Mouse (Mus musculus) kidney, embryonic 14.5 days (tissue): ENCODE results near the gene Usp4. TPM values are rescaled to one million over a fixed set of nuclear protein-coding genes. Genes with fewer than 3 reads are reported as not detected.
A peak's percentile ranks its signal among the peaks of the same experiment; 100 is the strongest.

ENCODE experiments used
- ATAC-seq: fragments of 200-750 bp; cut with Nextera tagmentation; 2 replicates; pipeline ENCODE4 v1.8.0; 2017; ENCODE audit warnings: moderate number of reproducible peaks, mild to moderate bottlenecking, moderate TSS enrichment, moderate library complexity; ENCODE audit not compliant: low FRiP score, low TSS enrichment
- H3K27ac ChIP-seq: fragments of 300-500 bp; sonication (generic); 2 replicates; pipeline ENCODE4 v1.5.1; 2014; ENCODE audit warnings: low read depth, mild to moderate bottlenecking, low read length, moderate library complexity, mixed read lengths
- H3K27me3 ChIP-seq: fragments of 300-500 bp; sonication (generic); 2 replicates; pipeline ENCODE4 v1.6.1; 2014; ENCODE audit warnings: mild to moderate bottlenecking, low read length; ENCODE audit not compliant: control insufficient read depth, insufficient read depth
- H3K36me3 ChIP-seq: fragments of 300-500 bp; sonication (generic); 2 replicates; pipeline ENCODE4 v1.6.1; 2014; ENCODE audit warnings: low read length, mixed read lengths; ENCODE audit not compliant: control insufficient read depth, insufficient read depth
- H3K4me1 ChIP-seq: fragments of 300-500 bp; sonication (generic); 2 replicates; pipeline ENCODE4 v1.6.1; 2014; ENCODE audit warnings: low read length, mixed read lengths; ENCODE audit not compliant: control insufficient read depth, insufficient read depth
- H3K4me2 ChIP-seq: fragments of 300-500 bp; sonication (generic); replicated peaks from 2 replicates; pipeline ENCODE4 v1.6.1; 2014; ENCODE audit warnings: low read depth, mild to moderate bottlenecking, low read length
- H3K4me3 ChIP-seq: fragments of 300-500 bp; sonication (generic); 2 replicates; pipeline ENCODE4 v1.5.1; 2014; ENCODE audit warnings: mild to moderate bottlenecking, low read length
- H3K9ac ChIP-seq: fragments of 300-500 bp; sonication (generic); 2 replicates; pipeline ENCODE4 v1.6.1; 2014; ENCODE audit warnings: low read depth, mild to moderate bottlenecking, low read length, moderate library complexity
- H3K9me3 ChIP-seq: fragments of 300-500 bp; sonication (generic); 2 replicates; pipeline ENCODE4 v1.6.1; 2016; ENCODE audit warnings: low read length; ENCODE audit not compliant: control insufficient read depth
- WGBS: fragments of 180-500 bp; shearing (Covaris S2); extraction: QIAGEN DNeasy Blood & Tissue Kit; methylation state at CpG from one replicate; pipeline ENCODE4 v1.1.7; 2014; 5-methylcytosine and 5-hydroxymethylcytosine counted together
- polyA plus RNA-seq: library from polyadenylated mRNA; unstranded; fragments of >200 nt; fragmentation: Nextera tagmentation; extraction: Ambion mirVana; gene quantifications from 2 replicates; pipeline ENCODE4 v1.2.1, GENCODE M21; 2014

The Usp4 gene
- polyA plus RNA-seq, 1 experiment from 2014 or later = 114 TPM

DNA sequence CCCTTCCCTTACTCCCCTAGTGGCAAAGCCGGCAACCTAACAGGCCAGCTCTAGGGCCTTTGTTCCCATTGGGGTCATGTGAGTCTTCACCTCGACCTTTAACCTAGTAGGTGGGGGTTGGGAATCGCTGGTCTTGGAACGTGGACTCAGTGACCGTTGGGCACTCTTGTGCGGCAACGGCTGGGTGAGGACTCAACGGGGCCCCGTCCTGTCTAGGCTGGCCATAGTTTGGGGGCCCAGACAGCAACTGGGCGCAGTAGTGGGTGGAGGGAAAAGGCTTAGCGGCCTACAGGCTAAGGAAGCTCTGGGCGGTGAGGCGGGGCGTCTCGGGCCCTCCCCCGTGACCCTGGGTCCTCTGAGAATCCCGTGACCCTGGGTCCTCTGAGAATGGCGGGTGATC is 45.0 kb downstream of the Usp4 start, which contains the start of gene 1700102P08Rik:
Gene 1700102P08Rik (plus strand): TSS at position 130 of the 400 bp plus-strand sequence.
- H3K9ac ChIP-seq = no peak within 1 kb of the TSS
- peak; percentile 46; the same call in 1 of the 2 replicates for ATAC-seq
- 71% methylated on average over 18 of the region's 18 CpGs for WGBS
- H3K4me2 ChIP-seq = no peak within 1 kb of the TSS
- no peaks in the 10 kb centered on the region for H3K9me3 ChIP-seq
- peaks cover 52% of the 10 kb centered on the region for H3K36me3 ChIP-seq
- H3K4me1 ChIP-seq = no peaks in the 10 kb centered on the region
- H3K27me3 ChIP-seq = no peaks in the 10 kb centered on the region
- no peak within 1 kb of the TSS for H3K27ac ChIP-seq
- H3K4me3 ChIP-seq = no peak within 1 kb of the TSS

DNA sequence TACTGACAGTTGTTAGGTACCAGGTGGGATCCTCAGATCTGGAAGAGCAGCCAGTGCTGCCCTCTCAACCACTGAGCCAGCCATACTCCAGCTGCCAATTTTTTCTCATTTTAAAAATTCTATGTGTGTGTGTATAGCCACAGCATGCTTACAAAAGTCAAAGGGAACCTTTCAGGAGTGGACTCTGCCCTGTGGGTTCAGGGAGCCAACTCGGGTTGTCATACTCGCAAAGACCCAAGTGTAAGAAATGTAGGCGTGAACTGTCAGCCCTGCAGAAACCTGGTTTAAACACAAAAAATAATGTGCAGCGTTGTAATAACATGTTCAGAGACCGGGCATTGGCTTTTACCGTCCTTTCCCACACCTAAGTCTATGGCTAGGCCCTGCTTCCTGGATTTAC is 46.5 kb downstream of the Usp4 start:
- WGBS = 96% methylated on average over 6 of the region's 6 CpGs
- H3K36me3 ChIP-seq = peaks cover 37% of the 10 kb centered on the region
- H3K27me3 ChIP-seq = no peaks in the 10 kb centered on the region
- no peaks in the 10 kb centered on the region for H3K4me1 ChIP-seq
- no peak overlapping the region for H3K9ac ChIP-seq
- H3K4me2 ChIP-seq = no peak overlapping the region
- no peak overlapping the region for H3K4me3 ChIP-seq
- H3K27ac ChIP-seq = no peak overlapping the region
- ATAC-seq = no peak
- H3K9me3 ChIP-seq = no peaks in the 10 kb centered on the region

DNA sequence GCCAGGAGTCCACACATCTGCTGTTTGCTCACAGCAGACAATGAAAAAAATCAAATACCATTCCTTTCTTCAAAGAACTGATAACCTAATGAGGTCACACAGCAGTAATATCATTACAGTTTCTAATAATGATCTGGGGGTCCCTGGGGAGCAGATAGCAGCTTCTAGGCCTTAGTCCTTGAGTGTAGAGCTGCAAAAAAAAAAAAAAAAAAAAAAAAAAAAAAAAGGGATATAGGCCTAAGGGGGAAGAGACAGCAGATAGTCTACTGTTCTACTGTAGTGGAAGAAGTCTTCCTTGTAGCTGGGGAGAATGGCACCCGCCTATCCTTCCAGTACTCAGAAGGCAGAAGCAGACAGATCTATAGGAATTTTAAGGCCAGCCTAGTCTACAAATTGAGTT is 47.8 kb downstream of the Usp4 start:
- Histone ChIP-seq H3K4me1 (no peaks in the 10 kb centered on the region), H3K36me3 (peaks cover 26% of the 10 kb centered on the region), H3K9me3 (no peaks in the 10 kb centered on the region), H3K27ac (no peak overlapping the region), H3K4me2 (no peak overlapping the region), H3K4me3 (no peak overlapping the region), H3K27me3 (no peaks in the 10 kb centered on the region), H3K9ac (no peak overlapping the region)
- WGBS = 93% methylated on average over 1 of the region's 1 CpGs
- ATAC-seq = no peak

DNA sequence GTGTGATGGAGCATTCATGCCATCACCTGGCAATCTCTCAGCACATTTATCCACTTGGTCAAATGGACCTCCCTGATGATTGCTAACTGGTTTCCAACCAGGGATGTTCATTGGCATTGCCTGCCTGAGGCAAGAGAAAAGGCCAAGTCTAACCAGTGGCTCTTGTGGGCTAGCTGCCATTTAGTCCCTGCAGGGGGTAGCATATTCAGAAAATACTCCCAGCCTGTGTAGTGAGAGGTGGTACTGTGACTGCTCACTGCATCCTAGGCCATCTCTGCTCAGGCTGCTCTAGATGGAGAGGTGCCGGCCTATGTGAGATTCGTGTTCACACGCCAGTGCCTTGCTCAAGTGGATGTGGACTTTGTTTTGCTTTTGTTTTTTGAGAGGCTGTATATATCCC is 50.7 kb downstream of the Usp4 start:
- Histone ChIP-seq H3K36me3 (peaks cover 1% of the 10 kb centered on the region), H3K27me3 (no peaks in the 10 kb centered on the region), H3K4me3 (no peak overlapping the region), H3K9me3 (no peaks in the 10 kb centered on the region), H3K9ac (no peak overlapping the region), H3K4me2 (no peak overlapping the region), H3K27ac (no peak overlapping the region), H3K4me1 (no peaks in the 10 kb centered on the region)
- 94% methylated on average over 3 of the region's 3 CpGs for WGBS
- ATAC-seq = no peak

DNA sequence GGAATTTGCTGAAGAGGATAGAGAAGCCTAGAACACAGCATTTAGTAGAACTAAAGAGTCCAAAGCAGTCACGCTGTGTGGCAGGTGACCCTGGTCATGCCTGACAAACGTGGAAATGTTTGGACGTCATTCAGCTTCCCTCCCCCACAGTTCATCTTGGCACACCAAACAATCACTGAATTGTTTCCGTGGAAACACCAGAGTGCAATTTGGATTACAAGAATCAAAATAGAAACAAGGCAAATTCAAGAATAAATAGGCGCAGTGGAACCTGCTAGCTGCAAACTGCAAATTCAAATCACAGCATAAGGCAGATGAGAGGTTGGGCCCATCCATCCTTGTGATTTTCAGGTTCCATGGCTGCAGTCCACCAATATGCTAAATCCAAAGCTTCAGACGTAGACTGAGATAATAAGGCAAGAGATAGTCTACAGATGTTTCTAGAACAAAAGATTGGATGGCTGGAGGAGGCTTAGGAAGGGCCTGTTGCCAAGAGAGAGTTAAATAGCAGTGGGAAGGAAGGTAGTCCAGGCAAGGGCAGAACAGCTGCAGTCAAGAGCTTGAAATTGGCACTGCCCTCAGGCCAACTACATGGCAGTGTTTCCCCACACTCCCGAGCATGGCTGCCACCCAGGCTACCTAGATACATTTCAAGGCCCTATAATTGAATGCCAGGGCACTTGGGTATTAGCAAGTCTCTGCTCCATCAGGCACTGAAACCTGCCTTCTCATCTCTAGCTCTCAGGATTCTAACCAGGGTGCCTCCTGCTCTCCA is 53.7 kb downstream of the Usp4 start:
- ATAC-seq = no peak

DNA sequence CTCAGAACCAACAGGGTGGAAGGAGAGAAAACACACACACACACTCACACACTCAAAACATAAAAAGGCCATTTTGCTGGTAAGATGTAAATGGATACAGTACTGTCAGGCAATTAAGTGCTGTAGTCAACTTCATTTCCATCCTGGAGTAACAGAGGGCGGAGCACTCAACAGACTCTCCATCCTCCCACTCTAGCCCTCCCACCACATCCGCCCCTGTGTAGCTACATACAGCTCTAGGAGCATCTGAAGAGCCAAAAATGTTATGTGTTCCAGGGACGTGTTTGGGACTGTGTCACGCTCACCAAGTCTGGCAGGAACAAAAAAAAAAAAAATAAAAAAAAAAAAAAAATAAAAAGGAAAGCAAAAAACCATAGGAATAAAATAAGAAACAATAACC is 55.4 kb downstream of the Usp4 start:
- Histone ChIP-seq H3K9me3 (no peaks in the 10 kb centered on the region), H3K36me3 (no peaks in the 10 kb centered on the region), H3K9ac (no peak overlapping the region), H3K27me3 (no peaks in the 10 kb centered on the region), H3K4me3 (no peak overlapping the region), H3K27ac (no peak overlapping the region), H3K4me2 (no peak overlapping the region), H3K4me1 (no peaks in the 10 kb centered on the region)
- 76% methylated on average over 4 of the region's 4 CpGs for WGBS
- no peak for ATAC-seq

More for the DNA sequence above, 53.7 kb downstream of the Usp4 start:
- WGBS = 71% methylated on average over 7 of the region's 7 CpGs
- Histone ChIP-seq H3K4me3 (no peak overlapping the region), H3K9me3 (no peaks in the 10 kb centered on the region), H3K36me3 (no peaks in the 10 kb centered on the region), H3K4me2 (no peak overlapping the region), H3K27ac (no peak overlapping the region), H3K27me3 (no peaks in the 10 kb centered on the region), H3K9ac (no peak overlapping the region), H3K4me1 (no peaks in the 10 kb centered on the region)

DNA sequence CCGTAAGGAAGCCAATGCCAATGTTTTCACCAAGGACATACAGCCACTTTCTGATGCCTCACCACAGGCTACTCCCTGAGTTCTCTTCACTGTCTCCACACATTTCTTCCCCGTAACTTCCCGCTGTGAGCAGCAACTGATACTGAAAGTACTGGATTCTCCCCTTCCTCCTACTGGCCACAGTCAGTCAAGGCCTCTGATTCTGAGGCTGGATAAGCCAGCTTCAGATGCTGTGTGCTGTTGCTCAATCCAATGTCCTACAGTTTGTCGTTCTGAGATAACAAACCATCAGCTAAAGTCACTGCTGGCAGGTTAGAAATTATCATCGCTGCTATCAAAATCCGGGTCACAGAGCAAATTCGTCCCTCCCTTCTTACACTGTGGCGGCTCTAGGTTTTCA is 56.8 kb downstream of the Usp4 start:
- H3K27me3 ChIP-seq = no peaks in the 10 kb centered on the region
- 67% methylated on average over 8 of the region's 8 CpGs for WGBS
- no peak for ATAC-seq
- H3K4me3 ChIP-seq = no peak overlapping the region
- H3K9ac ChIP-seq = no peak overlapping the region
- no peaks in the 10 kb centered on the region for H3K9me3 ChIP-seq
- H3K36me3 ChIP-seq = no peaks in the 10 kb centered on the region
- no peaks in the 10 kb centered on the region for H3K4me1 ChIP-seq
- no peak overlapping the region for H3K27ac ChIP-seq
- no peak overlapping the region for H3K4me2 ChIP-seq

DNA sequence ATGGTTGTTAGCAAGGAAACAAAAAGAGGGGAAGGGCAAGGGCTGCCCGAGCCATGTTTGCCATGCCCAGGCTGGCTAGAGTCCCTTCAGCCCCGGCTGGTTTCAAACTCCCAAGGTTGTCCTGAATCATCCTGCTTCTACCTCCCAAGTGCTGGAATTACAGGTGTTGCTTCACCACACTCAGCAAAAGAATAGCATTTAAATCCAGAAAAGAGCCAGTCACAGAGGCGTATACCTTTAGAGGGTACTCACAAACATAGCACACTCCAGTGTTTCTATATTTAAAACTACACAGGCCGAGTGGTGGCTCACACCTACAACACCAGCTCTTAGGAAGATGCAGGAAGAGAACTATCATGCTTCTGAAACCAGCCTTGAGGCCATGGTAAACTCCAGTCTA is 61.9 kb downstream of the Usp4 start:
- Histone ChIP-seq H3K4me2 (no peak overlapping the region), H3K9ac (no peak overlapping the region), H3K36me3 (no peaks in the 10 kb centered on the region), H3K4me3 (no peak overlapping the region), H3K4me1 (no peaks in the 10 kb centered on the region), H3K9me3 (no peaks in the 10 kb centered on the region), H3K27me3 (no peaks in the 10 kb centered on the region), H3K27ac (no peak overlapping the region)
- 90% methylated on average over 4 of the region's 4 CpGs for WGBS
- no peak for ATAC-seq

DNA sequence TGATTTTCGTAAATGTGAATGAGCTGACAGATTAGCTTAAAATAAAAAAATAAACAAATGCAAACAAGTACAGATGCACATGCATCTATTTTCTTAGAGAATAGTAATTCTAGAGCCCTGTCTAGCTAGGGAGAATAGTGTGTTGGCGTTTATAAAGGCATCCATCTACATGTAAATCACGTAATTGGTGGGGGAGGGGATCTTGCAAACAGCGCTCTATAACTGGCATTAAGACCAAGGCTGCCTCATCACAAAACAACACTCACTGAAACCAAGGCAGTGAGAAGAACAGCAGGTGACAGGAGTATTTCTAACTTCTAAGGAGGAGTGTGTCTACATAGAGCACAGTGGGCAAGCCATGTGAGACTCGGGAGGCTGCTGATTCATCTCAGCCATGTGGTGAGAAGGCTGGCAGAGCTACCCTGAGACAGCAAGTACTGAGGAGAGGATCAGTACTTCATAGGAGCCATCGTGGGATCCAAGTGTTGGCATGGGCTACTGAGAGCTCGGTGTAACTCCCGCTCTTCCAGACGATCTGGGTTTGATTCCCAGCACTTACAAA is 63.8 kb downstream of the Usp4 start:
- Histone ChIP-seq H3K4me3 (no peak overlapping the region), H3K4me1 (no peaks in the 10 kb centered on the region), H3K27ac (no peak overlapping the region), H3K27me3 (no peaks in the 10 kb centered on the region), H3K9ac (no peak overlapping the region), H3K9me3 (no peaks in the 10 kb centered on the region), H3K36me3 (no peaks in the 10 kb centered on the region), H3K4me2 (no peak overlapping the region)
- no peak for ATAC-seq
- WGBS = 77% methylated on average over 9 of the region's 9 CpGs
